Mouse (Mus musculus) spleen, postnatal 4 days (tissue): ENCODE measurements around the gene Dnajb3.
A peak's percentile ranks its signal among the peaks of the same experiment; 100 is the strongest.

Source experiments
- DNase-seq, 2 experiments: peaks; one replicate each; pipeline ENCODE4 v3.0.0; 2022; ENCODE audit warnings: low spot score in 2 of 2

Gene Dnajb3

DNA sequence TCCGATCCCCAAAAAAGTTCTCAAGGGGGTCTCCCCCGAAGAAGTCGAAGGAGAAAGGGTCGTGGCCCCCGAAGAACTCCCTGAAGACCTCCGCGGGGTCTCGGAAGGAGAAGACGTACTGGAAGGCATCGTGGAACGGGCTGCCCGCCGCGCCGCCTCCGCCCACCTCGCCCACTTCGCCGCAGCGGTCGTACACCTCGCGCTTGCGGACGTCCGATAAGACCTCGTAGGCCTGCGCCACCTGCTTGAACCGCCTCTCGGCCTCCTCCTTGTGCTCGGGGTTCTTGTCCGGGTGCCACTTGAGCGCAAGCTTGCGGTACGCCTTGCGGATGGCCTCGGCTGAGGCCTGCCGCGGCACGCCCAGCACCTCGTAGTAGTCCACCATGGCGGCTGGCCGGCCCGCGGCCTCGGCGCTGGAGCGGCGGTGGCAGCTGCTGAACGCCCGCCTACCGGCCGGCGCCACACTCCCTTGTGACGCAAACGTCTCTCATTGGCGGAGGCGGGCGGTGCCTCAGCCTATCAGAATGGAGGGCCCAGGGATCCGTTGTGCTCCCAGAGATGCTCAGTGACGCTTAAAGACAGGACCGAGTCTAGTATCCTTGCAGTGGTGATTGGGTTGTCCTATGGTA lies at the start of gene Dnajb3:
TSS of gene Dnajb3 (minus strand) at position 489 of the 629 bp plus-strand sequence.
- DNase-seq = peak; percentile 85 to 91

DNA sequence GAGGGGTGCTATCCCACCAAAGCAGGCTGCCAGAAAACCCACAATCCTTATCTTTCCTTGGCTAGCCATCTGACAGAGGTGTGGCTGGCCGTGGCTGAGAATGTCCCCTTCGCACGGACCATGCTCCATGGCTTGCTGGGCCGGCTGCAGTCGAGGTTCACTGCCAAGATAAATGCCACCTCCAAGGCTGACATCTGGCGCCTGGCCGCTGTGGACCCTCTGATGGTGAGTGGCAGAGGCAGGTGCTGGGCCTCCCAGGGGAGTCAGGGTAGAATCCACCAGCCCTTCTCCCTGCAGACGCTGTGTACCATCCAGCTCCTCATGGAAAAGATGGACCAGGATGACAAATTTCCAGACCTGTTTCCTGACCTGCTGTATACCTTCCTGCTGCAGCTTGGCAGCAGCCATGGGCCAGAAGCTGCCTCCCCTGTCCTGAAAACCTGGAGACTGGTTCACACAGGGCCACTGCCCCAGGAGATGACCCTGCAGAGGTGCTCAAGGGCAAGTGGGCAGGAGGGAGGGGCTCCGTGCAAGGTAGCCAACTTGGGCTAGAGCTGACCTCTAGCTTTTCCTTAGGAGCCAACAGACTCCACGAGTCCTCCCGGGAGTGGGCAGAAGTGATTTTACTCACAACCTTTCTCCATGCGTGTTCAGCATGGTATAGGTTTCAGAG lies 49.3 kb upstream of the Dnajb3 start:
- no peak for DNase-seq

DNA sequence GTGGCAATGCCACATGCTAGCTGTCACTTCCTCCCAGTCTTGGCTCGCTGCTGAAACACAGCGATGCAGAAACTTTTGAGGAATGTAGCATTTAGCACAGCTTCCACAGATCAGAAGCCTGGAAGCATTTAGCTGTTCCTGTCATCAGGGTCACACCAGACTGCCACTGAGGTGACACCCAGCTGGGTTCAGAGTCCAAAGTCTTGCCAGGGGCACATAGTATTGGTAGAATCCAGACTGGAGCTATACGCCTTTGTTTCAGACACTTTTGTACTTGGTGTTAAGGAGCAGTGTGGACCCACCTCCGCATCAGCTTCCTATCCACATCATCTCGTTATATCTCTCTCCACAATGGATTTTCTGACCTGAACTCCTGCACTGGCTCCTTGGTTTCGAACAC lies 48.0 kb upstream of the Dnajb3 start:
- DNase-seq = no peak

DNA sequence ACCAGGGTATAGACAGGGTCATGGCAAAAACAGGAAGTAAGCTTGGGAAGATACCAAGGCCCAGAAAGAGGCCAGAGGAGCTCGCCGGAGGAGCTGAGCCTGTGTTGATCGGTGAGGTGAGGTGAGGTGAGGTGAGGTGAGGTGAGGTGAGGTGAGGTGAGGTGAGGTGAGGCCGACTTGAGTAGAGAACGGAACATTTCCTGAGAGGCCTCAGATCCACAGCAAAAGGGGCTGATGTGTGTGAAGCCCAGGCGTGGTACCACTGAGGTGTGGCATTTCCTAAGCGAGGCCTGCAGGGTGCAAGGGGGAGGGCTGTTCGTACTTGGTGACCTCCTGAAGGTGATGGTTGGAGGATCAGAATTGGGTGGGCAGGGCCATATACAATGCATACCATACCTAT lies 47.5 kb upstream of the Dnajb3 start:
- DNase-seq = no peak

DNA sequence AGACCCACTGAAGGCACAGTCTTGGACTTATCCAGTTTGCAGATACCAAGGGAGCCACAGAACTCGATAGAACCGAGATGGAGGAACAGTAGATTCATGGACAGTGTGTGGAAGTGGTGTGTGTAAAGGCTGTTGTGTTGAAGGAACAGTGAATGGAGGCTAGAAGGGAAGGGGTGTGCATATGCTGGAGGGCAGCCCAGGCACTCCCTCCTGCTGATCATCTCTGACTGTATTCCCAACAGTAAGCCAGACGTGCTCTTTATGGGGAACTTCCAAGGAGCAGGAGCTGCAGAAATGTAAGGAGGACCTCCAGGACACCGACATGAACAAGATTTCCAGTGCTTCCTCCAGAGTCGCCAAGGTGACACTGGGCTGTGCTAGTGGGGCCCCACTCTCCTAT lies 44.4 kb upstream of the Dnajb3 start:
- DNase-seq = no peak

DNA sequence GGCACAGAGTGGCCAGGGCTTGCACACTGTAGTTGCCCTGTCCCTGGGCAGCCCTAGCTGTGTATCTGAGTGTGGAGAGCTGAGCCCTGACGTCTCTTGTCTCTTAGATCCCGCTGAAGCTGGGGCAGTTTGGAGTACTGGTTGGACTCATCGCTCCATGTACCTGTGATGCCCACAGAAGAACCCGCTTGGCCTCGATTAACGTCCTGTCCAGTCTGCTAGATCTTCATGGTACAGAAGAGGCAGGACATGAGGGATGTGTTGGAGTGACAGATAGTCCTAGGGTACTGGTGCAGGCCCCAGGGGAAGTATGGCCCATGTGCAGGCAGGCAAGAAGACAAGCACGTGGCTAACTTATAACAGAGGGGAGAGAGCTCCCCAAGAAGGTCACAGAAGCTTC lies 44.0 kb upstream of the Dnajb3 start:
- DNase-seq = no peak

DNA sequence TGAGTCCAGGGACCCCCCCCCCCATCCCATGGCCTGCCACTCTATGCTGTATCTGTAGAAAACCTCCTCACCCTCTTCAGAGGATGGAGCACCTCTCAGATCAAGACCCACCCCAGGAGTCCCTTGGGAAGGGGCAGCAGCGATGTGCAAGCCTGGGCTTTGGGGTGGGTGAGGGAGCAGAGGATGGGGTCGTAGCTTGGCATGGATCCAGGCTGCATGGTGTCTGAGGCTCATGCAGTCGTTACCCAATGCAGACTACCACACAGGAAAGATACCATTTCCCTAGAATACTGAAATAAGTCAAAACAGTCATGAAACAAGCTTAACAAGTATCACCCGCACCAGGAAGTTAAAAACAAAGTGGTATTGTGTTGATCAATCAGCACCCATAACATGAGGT lies 43.1 kb upstream of the Dnajb3 start:
- no peak for DNase-seq

DNA sequence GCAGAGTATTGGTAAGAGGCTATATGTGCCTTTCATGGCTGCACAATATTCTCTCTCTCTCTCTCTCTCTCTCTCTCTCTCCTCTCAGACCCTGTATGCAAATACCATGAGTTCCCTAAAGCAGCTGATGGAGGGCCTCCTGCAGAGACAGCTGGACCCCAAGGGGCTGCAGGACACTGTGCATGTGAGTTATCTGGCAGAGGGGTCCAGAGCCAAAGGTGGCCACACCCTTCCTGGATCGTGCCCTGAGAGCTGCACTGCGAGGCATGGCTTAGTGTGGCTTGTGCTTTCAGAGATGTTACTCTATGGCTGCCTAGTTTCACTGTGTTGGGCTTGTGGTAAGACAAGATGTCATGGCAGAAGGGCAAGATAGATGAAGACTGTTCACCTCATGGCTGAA lies 42.1 kb upstream of the Dnajb3 start:
- DNase-seq = no peak

DNA sequence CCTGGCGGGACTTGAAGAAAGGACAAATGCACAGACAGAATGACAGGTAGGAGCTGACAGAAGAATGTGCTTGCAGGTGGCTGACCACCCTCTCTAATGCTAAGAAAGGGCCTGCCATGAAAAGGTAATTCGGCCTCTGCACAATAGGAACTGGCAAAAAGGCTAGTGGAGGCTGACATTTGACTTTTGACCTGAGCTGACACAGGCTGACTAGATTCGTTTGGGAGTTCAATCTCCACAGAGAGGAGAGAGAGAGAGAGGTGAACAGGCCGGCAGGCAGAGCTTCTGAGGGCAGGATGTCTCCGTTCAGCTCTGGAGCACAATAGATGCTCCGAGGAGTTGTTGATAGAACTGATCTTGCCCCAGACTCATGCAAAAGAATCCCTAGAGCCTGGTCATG lies 40.8 kb upstream of the Dnajb3 start:
- DNase-seq = no peak

DNA sequence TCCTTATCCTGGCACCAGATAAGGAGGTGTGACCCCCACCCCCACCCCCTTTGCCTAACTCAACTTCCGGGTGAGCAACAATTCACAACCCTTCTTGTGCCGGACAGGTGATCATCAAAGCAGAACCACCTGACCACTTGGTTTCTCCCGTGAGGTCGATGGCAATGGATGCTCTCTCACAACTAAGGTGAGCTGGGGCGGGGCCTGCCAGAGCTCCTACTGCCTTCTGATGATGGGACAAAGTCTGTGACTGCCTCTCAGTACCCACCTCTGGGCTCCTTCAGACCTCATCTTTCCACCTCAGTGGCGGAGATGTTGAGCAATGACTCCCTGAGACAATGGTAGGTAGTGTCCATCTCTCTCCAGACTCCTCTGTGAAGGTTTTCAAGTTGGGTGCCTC lies 40.3 kb upstream of the Dnajb3 start:
- no peak for DNase-seq

DNA sequence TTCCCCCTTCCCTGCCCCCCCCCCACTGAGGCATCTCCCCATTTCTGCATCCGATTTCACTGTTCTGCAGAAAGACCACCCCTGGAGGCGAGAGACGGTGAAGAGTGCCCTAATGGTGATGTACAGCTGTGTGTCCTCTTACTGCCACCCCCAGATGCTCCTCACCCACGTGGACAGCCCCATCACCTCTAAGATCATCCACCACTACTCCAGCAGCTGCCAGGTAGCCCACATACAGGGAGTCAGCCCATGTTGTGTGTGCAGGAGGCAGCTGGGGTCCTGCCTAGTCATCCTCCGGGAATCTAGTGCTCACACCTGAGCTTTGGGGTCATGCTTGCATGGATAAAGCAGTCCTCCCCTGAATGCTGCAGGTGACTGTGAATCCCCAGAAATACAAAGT lies 38.3 kb upstream of the Dnajb3 start:
- no peak for DNase-seq

DNA sequence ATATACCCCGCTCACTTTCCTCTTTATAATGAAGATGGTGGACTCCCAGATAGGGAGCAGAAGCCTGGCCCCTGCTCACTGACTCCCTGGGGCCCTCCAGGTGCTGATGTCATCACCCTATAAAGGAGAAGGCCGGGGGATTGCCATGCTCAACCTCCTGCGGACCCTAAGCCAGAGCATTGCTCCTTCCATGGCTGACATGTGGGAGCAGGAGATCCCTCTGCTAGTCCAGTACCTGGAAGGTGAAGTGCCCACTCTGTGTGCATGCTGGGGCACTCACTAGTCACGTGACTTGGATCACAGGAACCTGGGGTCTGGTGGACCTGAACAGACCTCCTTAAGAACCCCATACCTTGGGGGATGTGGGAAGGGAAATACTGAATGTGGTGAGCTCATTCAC lies 35.0 kb upstream of the Dnajb3 start:
- DNase-seq = no peak

DNA sequence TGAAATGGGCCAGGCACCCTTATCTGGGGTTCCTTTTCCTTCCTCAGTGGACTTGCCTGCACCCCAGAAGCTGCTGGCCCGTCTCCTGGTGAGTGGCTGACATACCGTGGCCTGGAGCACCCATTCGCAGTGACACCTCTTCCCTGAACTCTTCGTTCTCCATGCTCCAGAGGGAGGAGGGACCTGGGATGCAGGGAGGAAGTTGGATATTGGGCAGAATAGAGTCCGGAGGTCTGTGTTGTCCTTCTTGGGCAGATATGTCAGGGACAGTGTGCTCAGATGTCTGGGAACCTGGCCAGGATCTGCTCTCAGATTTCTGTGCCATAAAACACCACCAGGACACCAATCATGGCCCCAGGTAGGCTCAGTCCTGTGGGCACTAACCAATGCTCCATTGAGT lies 34.5 kb upstream of the Dnajb3 start:
- no peak for DNase-seq

DNA sequence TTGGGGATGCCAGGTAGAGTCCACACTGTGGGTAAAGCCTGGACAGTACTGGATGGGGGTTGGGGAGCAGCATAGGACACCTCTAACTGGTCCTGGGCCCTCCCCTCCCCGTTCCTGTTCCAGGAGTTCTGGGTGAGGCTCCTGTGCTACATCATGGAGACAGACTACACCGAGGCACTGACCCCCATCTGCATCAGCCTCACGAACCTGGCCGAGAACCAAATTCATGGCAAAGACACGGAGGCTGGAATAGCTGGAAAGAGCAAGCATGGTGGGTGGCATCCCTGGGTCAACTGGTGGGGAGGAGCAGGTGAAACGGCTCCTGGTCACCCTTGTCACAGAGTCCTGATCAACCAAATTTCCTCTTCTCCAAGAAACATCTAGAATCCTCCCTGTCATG lies 33.2 kb upstream of the Dnajb3 start:
- DNase-seq = no peak

DNA sequence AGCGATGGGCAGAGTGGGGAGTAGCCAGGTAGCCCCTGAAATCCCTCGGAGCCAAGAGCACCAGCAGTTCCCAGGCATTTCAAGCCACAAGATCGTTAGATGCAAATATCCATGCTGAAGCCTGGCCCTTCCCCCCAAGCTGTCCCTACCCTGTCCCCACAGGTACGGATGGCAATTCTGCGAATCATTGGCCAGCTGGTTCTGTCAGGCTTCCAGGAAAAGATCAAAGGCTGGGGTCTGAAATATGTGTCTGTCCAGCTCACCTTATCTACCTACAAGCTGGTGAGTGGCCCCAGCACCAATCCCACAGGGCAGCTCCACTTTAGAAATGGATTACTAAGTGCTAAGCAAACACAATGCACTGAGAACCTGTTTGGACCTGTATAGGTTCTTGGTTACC lies 31.7 kb upstream of the Dnajb3 start:
- DNase-seq = no peak

DNA sequence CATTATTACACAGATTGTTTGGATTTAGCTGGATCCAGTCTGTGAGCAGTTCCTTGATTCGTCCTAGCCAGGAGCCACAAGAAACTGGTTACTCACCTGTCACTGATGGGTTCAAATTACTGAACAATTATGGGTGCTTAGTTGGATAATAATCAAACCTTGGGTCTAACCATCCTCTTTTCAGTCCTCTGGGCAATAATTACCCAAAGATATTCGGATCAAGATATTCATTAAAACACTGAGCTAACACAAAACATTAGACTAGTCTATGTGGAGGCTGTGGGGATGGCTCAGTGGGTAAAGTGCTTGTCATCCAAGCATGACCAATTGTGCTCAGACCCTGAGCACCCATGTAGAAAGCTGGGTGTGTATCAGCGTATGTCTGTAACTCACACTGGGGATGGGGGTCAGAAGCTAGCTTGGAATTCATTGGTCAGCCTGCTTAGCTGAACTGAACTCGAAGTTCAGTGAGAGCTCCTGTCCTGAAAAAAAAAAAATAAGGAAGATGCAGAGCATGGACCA lies 30.4 kb upstream of the Dnajb3 start:
- no peak for DNase-seq

DNA sequence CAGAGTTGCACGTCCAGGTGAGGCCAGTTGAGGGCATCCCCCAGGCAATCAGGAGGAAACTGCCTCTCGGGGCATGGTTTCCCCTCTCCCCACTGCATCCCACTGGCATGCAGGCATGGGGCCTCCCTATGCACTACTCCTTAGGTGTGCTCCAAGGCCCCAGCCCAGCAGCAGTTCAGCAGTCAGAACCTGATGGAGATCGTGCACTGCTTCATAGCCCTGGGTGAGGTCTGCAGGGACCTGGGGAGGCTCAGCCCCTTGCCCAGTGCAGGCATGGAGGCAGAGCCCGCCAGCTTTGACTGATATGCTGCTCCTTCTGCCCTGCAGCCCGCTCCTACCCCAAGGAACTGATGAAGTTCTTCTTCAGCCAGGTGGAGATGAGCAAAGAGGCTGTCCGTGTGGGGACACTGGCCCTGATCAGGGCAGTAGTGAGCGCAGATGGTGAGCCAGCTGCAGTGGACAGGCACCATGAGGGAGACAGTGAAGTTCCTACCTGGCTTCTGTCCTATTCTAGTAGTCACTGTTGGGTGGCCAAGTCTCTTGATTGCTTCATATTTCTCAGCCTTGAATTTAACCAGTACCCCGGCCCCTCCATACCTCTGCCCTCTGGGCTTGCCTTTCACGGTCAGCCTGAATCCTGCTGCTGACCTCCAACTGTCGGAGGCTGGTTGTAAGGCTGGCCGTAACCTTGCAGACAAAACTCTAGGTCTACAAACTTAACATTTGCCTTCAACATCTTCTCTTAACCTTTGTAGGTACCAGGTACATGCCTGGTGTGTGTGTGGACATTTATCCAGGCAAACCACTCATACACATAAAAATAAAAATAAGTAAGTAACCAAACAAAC lies 29.7 kb upstream of the Dnajb3 start:
- no peak for DNase-seq

DNA sequence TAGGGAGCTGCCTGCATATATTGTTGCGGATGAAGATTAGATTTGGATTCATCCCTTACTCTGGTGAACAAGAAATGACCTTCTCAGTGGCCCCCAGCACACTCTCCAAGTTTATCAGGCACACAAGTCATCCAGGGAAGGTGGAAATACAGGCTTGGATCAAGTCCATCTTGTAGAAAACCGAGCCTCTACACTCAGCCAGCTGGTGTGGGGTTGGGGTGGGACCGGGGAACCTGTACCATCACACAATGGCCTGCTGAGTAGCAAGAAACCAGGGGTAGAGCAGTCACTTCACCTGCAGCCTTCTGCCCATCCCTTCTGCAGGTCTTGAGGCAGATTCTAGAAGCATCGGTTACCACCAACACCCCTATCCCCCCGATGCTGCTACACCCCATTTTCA lies 29.1 kb upstream of the Dnajb3 start:
- no peak for DNase-seq

DNA sequence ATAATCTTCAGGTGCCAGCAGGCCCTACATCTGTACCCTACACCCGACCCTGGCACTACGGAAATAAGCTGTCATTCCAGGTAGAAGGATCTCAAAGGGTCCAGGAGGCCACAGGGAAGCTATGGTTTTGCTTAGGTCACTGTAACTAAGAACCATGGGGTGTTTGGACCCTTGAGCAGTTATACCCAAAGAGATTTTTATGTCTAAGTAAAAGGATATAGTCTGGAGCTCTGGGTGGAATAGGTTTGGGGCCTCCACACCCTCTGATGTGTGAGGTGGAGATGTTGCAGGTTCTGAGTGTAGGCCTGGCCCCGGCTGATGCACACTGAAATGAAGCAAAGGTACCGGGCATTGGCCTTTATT lies 28.6 kb upstream of the Dnajb3 start:
- no peak for DNase-seq

DNA sequence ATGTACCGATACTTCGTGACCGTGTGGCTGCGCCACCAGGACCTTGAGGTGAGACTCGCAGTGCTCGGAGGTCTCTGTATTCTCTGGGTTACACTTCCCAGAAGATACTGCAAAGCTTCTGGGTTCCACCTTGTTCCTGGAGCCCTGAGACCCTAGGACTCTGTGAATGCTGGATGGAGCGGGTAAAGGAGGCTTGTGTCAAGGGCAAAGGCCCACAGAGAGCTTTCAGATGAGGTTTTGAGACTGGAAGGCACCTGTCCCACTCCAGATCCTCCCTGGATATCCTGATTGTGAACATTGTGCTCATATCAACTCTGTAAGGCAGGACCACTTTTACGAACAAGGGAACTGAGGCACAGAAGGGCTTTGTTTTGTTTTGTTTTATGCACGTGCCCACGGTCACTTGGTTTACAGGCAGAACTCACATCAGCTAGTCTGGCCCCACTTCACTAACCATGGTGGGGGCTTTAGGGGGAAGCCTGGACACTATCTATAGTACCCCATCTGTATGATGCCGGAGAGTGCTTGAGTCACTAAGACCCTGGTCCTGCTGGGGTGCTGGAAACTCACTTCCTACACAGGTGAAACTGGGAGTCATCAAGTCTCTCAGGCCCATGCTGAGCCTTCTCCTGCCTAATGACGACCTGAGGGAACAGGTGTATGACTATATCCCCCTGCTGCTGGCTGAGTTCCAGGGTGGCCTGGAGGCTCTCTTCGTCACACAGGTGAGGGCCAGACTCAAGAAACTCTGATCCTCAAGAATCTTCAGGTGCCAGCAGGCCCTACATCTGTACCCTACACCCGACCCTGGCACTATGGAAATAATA lies 28.1 kb upstream of the Dnajb3 start:
- DNase-seq = no peak

DNA sequence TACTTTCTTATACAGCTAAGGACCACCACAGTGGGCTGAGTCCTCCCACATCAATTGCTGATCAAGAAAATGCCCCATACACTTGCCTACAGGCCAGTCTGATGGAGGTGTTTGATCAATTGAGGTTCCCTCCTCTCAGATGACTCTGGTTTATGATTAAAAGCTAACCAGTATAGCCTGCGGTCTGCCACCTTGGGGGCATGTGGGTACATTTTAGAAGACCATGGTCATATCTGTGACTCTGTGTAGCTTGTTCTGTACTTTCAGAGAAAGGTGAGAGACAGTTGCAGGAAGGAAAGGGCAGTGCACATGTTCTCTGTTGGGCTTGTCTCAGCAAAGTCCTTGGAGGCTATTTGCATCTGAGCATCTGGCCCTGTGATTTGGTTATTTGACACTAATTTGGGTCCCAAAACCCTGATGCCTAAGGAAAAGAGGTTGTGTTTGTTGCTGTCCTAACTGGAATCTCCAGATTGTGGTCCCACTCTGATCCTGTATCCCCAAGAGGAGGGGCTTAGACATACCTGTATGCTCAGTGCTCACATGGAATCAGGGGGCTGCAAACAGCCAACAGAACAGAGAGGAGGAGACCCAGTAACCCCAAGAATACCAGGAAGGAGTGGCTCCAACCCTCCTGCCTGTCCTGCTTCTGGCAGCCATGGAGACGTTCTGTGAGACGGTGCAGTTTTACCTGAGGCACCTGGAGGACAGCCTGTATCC lies 27.2 kb upstream of the Dnajb3 start:
- DNase-seq = peak in 1 of 2 experiments; percentile 64
